Mouse (Mus musculus): ENCODE measurements around the gene Rps6kb1.

Rps6kb1 gene

DNA sequence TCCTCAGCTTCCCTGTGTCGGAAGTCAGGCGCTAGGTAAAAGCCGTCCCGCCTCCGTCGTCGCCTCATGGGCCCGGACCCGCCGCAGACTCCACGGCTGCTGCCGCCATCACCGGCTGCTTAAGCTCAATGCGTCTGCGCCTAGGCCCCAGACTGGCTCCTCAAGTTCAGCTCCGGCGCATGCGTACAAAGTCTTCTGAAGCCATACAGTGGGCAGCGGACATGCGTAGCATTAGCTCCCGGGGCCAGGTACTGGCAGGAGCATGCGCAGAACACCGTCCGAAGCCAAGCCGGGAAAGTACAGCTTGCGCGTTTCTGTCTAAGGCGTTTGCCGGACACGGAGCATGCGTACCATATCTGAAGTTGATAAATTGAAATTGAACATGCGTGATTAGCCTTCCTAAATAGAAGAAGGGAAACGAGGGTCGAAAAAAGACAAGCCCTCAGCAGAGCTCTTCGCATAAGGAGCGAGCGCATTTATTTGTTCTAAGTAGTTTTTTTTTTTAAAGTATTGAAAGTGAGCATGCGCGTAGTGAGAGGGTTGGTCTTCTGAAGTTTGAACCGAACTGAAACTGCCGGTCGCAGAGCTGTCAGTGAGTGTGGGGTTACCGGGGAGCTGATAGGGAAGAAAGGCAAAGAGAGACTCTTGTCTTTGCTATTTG is at the start of gene Rps6kb1, which contains the start of gene Tubd1:
Rps6kb1 (minus strand) TSS at position 167 of the 661 bp plus-strand sequence.
Tubd1 (plus strand) TSS at position 353 of the 661 bp plus-strand sequence.
- in situ Hi-C loops (cut with MboI, MseI), result no loop called here

DNA sequence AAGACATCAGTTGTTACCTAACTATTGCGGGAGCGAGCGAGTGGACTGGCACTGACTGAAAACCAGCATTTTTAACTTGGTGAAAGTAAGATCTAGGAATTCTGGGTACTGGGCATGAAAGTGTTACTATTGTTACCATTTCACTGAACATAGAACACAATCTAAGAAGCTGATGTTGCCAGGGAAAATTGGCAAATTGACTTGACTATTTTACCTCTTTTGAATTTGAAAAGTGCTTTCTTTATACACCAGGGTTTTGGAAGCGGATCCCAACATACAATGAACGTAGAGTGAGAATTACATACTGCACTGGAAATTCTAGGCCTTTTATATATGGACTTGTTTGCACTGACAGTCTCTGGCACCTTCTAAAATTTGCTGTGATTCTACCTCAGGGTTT is 48.8 kb upstream of the Rps6kb1 start:
- in situ Hi-C loops (cut with MboI, MseI), result loop anchor here (25.0 kb wide), 1 partner anchor 844 kb away; no protein-coding TSS in a partner anchor

DNA sequence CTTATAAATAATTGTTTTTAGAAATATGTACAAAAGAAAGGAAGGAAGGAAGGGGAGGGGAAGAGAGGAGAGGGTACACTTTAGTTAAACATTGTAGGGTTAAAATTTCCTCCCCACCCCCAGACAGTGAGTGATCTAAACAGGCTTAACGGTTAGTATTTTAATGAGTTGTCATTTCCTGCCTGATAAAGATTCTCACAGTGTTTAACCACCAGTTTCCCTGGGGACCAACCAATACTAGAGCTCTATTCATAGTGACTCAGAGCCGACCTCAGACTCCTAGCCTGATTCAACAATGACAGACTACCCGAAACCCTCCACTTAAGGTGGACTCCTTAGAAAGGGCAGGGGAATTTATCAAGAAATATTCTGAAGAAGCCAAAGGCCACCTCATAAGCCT is 48.4 kb upstream of the Rps6kb1 start:
- in situ Hi-C loops (cut with MboI, MseI), result loop anchor here (25.0 kb wide), 1 partner anchor 844 kb away; no protein-coding TSS in a partner anchor

DNA sequence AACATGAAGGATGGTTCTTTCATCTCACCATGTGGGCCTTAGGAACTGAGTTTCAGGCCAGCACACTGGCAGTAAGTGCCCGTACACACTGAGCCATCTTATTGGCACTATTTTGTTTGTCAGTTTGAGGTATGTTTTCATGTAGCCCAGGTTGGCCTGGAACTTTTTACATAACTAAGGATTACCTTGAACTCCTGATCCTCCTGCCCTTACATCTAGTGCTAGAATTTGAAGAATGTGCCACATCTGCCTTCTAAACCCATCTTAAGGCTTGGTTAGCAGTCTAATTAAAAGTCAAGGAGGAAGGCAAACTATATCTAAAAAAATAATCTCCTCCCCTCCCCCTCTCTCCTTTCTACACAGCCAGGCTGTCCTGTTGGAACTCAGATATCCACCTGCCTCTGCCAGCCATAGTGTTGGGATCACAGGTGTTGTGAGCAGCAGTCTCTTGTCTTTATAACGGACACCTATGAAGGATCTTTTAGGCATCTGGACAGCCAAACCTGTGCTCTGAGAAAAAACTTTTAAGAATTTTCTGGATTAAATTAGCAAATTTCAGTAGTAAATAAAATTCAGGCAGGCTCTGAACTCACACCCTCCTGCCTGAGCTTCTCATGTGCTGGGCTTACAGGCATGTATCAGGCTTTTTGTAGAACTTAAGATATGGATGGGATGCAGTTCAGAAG is 47.5 kb upstream of the Rps6kb1 start:
- in situ Hi-C loops (cut with MboI, MseI), result loop anchor here (25.0 kb wide), 1 partner anchor 845 kb away; no protein-coding TSS in a partner anchor

DNA sequence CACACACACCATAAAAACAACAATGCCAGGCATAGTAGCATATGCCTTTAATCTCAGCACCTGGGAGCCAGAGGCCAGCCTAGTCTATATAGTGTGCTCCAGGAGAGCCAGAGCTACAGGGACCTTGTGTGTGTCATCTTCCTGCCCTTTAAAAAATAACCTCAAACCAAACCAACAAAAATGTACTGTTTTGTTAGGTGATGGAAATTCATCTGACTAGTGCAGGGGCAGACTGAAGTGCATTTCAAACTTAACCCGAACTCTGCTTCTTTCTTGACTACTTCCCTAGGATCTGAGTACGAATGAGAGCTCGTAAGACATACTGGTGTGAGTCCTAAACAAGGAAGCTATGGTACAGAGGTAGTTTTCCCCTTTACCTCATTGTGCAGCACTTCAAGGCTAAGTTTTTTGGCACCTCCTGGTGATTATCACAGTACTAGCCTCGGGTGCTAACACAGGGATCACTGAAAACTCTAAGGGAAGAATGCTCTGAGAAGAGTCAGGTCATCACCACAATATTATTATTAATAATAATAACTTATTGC is 46.8 kb upstream of the Rps6kb1 start:
- in situ Hi-C loops (cut with MboI, MseI), result loop anchor here (25.0 kb wide), 1 partner anchor 846 kb away; no protein-coding TSS in a partner anchor

DNA sequence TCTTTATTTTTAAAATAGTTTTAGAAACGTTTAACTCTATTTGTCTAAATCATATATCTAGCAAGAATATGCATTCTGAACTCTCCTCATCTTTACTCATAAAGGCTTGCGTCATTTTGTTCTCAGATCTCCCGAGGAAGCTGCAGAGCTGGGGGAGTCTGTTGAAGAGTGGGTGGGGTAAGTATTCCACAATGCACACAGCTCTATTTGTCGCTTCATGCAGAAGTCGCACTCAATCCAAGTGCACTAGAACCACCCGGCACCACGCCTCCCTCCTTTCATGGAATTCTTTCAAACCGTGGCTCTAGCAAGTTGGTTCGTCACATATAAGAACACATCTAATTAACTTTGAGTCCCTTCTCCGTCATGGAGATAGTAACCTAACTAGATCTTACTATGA is 46.0 kb upstream of the Rps6kb1 start:
- in situ Hi-C loops (cut with MboI, MseI), result loop anchor here (25.0 kb wide), 1 partner anchor 847 kb away; no protein-coding TSS in a partner anchor

DNA sequence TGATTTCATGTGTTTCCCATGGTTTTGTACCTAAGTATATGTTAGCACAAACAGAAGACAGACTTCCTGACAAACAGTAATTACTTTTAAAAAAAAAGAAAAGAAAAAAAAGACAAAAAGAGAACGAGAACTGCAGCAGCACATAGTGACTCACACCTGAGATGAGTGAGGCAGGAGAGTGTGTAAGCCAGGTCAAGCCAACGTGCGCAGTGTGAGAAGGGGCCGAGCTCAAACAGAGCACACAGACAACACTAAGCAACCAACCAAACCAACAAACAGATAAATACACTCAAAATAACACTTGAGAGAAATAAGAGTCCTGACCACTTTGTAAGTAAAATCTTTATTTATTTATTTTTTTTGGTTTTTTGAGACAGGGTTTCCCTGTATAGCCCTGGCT is 45.5 kb upstream of the Rps6kb1 start:
- in situ Hi-C loops (cut with MboI, MseI), result loop anchor here (25.0 kb wide), 1 partner anchor 847 kb away; no protein-coding TSS in a partner anchor

DNA sequence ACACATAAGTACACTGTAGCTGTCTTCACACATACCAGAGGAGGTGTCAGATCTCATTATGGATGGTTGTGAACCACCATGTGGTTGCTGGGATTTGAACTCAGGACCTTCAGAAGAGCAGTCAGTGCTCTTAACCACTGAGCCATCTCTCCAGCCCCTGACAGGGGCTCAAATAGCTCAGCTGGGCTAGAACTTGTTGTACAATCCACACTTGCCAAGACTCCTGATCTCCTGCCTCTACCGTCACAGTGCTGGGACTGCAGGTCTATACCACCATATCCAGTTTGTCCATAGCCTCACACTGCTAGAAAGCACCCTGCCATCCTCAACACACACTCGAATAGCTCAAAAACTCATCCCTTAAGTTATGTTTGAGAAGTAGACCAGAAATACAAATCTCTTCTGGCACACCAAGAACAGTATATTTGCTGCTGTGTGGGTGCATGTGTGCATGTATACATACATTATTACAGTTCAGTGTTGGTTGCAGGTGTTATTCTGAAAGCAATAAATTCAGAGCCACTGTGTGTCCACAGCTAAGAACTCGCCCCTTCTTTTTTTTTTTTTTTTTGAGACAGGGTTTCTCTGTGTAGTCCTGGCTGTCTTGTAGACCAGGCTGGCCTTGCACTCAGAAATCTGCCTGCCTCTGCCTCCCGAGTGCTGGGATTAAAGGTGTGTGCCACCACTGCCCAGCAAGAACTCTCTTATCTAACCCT is 44.1 kb upstream of the Rps6kb1 start:
- in situ Hi-C loops (cut with MboI, MseI), result loop anchor here (25.0 kb wide), 1 partner anchor 849 kb away; no protein-coding TSS in a partner anchor

DNA sequence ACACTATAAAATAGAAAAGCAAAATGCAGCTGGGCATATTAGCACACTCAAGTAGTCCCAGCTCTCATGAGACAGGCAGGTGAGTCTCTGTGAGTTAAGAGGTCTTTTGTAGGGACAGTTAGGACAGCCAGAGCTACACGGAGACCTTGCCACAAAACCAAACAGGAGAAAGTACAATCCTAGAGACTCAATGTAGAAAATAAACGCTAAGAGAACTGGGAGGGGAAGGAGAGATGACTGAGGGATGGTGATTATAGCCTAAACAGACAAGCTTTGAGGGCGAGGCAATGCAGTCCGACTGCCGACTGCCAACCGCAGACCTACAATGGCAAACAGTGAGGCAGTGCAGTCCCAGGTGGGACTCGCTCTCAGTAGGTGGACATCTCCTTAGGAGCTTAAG is 43.2 kb upstream of the Rps6kb1 start:
- in situ Hi-C loops (cut with MboI, MseI), result loop anchor here (25.0 kb wide), 1 partner anchor 849 kb away; no protein-coding TSS in a partner anchor

DNA sequence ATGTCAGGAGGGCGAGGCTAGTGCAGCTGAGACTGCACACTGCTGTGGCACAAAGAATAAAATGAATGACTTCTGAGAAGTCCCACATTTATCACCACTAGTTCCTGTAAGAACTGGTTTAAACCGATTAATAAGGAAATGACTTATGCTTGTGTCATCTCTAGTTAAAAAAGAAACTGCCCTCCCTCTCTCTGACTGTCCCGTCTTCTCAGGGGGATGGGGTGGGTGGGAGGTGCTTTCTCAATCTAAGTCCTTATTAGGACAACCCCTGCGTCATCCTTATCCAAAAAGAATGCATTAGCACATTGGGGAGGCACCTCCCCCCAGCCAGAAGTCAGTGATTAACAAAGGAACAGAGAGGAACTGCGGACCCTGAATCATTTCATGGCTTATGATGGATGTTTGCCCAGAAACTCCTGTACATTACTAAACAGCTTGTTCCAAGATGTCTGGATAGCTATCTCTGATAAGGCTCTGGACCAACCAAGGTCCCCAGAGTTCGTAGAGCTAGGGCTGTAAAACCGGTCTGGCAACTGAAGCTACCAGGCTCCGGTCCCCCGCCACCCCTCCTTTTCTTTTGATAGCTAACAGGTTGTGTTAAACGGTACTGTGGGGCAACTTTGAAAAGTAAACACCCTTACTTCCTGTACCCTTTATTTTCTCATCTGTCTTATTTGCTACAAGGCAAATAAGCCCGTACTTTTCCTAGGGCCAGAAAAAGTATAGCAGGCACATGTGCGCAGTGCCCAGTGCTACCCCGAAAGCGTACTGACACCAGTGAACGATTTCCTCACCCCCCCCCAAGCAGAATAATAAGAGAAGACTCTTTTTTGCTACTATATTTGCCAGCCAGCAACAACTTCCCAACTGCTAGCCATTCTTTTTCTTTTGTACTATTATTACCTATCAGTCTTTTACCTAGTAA is 42.5 kb upstream of the Rps6kb1 start:
- in situ Hi-C loops (cut with MboI, MseI), result loop anchor here (25.0 kb wide), 1 partner anchor 850 kb away; no protein-coding TSS in a partner anchor

DNA sequence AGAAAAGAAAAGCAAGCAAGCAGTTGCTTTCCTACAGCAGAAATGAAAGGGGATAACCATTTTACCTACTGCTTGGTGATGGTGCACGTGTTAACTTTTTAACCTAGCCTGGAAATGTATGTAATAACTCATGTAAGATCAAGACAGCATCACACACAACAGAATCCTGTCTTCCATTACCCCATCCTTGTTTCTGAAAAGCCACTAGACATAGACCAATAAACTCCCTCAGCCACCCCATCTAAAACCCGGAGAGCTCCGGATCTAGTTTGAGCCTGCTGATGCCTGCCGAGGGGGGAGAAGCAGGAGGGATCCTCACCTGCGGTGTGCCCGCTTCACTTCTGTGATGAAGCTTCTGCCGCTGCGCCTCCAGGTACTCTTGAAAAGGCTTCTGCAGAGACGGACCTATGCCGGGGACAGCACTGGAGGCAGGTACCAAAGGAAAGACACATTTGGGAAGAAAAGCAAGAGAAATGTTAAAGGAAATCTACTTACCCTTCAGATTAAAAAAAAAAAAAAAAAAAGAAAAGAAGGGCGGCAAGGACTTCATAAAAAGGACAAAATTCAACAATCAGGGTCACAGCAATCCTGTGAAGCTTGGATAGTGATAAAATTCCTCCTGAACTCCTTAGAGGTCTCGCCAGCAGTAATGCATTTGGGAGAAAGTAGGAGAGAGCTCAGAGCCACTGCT is 41.7 kb upstream of the Rps6kb1 start:
- in situ Hi-C loops (cut with MboI, MseI), result loop anchor here (25.0 kb wide), 1 partner anchor 851 kb away; no protein-coding TSS in a partner anchor

DNA sequence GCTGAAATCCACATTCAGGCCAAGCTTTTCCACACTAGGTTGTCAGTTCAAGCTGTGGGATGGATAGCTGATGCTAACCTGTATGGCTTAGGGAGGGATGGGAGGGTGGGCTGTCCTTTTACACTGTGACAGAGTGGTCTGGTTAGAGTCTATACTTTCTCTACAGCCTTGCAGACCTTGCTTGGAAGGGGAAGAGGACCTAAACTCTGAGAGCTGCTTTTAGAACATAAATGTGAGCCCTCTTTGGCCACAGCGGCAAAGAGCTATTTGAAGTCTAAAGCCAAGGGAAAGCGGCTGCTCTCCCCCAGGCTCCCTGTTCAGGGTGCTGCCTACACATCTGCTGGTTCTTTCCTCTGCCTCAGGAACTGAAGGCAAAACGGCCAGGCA is 41.0 kb upstream of the Rps6kb1 start:
- in situ Hi-C loops (cut with MboI, MseI), result loop anchor here (25.0 kb wide), 1 partner anchor 852 kb away; no protein-coding TSS in a partner anchor

DNA sequence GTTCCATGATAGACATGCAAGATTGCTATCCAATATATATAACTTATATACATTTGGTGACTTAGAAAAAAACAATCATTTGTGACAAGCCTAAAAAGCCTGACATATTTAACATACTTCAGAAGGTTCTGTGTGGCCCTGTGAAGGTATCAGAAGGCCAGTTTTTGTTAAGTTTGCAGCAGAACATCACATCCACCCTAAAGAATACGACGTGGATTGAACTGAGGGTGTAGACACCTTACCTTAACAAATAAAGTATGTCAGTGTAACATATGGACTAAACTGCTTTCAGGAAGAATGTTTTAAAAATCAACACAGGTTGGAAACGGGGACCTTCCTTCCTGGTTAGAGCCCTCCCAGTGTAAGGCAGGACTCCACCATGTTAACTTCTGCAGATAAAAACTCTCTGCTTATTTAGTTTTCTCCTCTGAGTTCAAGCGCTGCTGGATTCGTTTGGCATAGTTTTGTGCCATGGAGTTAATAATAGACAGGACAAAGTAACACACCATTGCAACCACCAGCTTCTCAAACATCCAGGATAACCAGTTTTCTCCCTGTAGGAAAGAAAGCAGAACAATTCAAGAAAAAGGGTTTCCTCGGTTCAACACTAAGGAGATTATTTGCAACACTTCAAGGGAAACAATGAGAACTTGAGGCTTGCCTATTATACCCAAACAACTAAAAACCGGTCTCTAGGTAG is 40.4 kb upstream of the Rps6kb1 start:
- in situ Hi-C loops (cut with MboI, MseI), result loop anchor here (25.0 kb wide), 1 partner anchor 852 kb away; no protein-coding TSS in a partner anchor

DNA sequence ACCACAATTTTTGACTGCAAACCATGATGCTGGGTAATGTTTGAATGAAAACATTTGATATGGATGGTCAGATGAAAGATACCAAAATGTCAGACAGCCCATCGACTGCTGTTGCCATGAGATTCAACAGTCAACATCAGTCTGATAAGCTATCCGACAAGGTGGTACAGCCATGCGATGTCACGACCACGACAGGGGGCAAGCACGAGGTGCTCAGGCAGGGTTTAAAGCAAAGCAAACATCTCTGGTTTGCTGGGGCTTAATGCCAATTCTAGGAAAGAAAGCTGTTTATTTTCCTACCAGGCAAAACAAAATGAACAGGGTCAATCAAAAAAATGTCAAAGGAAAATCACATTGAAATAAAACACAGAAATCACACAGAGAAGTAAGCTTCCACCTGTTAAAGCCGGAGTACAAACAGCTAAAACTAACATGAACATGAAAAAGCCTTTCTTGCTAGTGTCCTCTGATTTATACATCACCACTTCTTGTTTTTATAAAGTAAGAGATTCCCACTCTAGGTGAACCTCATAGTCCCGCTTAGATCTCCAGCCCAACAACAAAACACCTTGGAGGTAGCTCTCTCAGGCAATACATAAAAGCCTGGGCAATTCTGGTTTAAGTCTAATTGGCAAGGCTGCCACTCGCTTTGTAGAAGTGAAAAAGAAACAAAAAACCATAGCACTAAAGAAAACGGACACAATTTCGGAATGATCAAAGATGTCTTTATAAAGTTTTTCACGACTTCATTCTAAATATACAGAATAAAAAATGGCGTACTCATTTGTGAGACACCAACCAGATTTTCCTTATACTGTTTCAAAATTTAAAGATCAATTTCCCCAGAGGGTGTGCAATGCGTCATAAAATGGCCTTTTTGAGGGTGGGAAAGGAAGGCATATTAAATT is 39.6 kb upstream of the Rps6kb1 start:
- in situ Hi-C loops (cut with MboI, MseI), result loop anchor here (25.0 kb wide), 1 partner anchor 853 kb away; no protein-coding TSS in a partner anchor

DNA sequence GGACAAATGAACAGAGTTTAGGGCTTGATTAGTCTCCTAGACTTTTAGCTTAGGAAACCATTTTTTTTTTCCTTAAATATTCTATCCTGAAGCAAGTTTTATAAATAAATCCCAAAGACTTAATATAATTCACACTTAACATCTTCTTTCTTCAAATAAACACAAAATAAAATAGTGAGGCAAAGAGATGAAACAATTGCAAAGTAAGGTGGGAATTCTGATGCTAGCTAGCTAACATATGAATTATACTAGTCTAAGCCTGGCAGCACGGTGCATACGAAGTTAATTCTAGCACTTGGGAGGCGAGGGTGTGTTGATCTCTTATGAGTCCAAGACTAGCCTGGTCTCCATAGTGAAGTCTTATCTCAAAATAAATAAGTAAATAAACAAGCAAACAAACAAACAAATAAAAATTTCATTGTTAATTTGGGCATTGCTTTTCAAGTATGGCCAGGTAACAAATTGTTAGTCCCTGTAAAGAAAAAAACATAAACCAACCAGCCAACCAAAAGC is 38.8 kb upstream of the Rps6kb1 start:
- in situ Hi-C loops (cut with MboI, MseI), result loop anchor here (25.0 kb wide), 1 partner anchor 854 kb away; no protein-coding TSS in a partner anchor

DNA sequence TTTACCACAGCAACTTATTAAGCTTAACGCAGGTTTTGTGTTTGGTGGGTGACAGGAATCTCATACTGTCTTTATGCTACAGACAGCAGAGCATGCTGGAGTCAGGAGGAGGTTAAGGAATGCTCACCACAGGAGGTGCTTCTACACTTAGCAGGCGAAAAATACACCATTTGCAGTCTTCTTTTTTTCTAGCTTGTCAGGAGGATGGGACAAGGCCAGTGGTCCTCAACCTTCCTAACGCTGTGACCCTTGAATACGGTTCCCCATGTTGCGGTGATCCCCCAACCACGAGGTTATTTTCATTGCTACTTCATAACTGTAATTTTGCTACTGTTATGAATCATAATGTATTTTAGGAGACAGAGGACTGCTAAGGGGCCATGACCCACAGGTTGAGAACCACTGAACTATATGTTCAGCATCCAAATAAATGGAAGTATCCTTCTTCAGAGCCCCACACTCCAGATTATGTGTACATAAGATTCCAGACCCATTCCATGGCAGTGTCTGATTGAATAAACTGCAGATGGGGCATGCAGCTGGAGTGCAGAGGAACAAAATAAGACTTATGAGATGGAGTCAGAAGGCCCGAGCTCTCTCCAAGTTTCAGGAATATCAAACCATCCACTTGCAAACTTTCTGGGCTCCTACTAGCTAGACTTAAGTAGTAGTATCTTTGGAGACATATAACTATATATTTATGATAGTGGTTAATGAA is 38.1 kb upstream of the Rps6kb1 start:
- in situ Hi-C loops (cut with MboI, MseI), result loop anchor here (25.0 kb wide), 1 partner anchor 855 kb away; no protein-coding TSS in a partner anchor
